Mouse (Mus musculus) thymus, adult 2 months (tissue): ENCODE results near the gene Naa38.

ENCODE experiments used
- CTCF ChIP-seq: fragments of 200-500 bp; IDR thresholded peaks from 2 replicates; pipeline ENCODE4 v1.5.1; 2012; ENCODE audit warnings: mild to moderate bottlenecking, control low read depth, low read length, moderate library complexity, borderline replicate concordance; ENCODE audit not compliant: control insufficient read depth, poor library complexity, insufficient read depth; ENCODE audit errors: extremely low read depth
- POLR2A ChIP-seq: fragments of 200-500 bp; IDR thresholded peaks from 2 replicates; pipeline ENCODE4 v1.6.1; 2012; ENCODE audit warnings: mild to moderate bottlenecking, low read length, control low read depth, moderate library complexity; ENCODE audit not compliant: control insufficient read depth, poor library complexity, insufficient read depth; ENCODE audit errors: extremely low read depth

DNA sequence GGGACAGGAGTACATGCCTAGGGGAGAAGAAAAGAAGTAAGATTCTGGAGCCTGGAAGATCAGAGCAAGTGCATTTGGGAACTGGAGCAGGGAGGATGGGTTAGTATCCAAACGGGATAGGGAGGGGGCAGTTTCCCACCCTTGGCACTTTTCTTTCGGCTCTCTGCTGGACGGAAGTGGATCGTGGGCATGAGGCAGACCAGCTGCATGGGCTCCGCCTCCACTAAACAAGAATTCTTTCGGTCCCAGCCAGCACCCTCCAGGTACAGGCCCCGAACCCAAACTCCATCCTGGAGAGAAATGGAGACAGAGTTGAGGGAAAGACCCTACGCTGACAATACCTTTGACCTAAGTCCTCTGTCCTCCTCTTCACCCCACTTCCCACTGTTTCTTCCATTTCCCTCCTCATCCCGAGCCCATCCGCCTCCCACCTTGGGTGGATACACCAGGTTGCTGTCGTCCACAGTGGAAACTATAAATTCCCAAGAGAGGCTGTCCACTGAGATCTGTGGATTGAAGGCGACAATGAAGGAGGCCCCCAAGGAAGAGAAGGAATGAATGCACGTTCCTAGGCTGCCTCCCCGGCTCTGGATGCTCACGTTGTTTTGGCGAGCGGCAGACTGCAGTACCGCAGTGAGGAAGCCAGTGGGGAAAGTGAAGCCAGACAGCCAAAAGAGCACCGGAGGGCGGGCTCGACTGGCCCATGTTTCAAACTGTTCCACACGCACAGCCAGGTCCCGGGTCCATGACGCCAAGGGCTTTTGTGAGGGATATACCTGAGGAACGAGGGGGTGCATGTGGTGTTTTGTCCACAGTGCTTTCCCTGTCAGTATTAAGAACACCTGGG is 26.1 kb downstream of the Naa38 start:
- TF ChIP-seq POLR2A (no peak), CTCF (no peak)
